Mouse (Mus musculus): Measurements from ENCODE around the gene AW822073. TPM values are rescaled to one million over a fixed set of nuclear protein-coding genes. Genes with fewer than 3 reads are reported as not detected.
"Not testable (repeated sequence)": the region's sequence is repeated elsewhere in the genome, so short reads cannot be mapped to it uniquely, and the experiment has no call there.

Gene AW822073
- polyA plus RNA-seq, 1 experiment from 2014 or later = not detected

GRCm38 (mm10) chr10:58223972-58224805 lies 541 bp downstream of the AW822073 start:
- not testable (repeated sequence) for H3K9ac ChIP-seq (ENCODE audit: low read depth, low read length); H3K27me3 ChIP-seq (replicated peaks; ENCODE audit: control insufficient read depth, insufficient read depth, low read length); H3K27ac ChIP-seq (ENCODE audit: low read length); H3K9me3 ChIP-seq (ENCODE audit: control insufficient read depth, low read length); ATAC-seq; H3K4me2 ChIP-seq (ENCODE audit: low read depth, low read length); H3K4me3 ChIP-seq (ENCODE audit: low read length); H3K36me3 ChIP-seq (ENCODE audit: control insufficient read depth, insufficient read depth, low read length); H3K4me1 ChIP-seq (ENCODE audit: control insufficient read depth, insufficient read depth, low read length)
- WGBS = 84% methylated on average over 29 of the region's 31 CpGs

GRCm38 (mm10) chr10:58223161-58223560 lies 1.6 kb downstream of the AW822073 start:
- not testable (repeated sequence) for H3K27ac ChIP-seq (ENCODE audit: low read length); ATAC-seq; H3K9ac ChIP-seq (ENCODE audit: low read depth, low read length)

DNA sequence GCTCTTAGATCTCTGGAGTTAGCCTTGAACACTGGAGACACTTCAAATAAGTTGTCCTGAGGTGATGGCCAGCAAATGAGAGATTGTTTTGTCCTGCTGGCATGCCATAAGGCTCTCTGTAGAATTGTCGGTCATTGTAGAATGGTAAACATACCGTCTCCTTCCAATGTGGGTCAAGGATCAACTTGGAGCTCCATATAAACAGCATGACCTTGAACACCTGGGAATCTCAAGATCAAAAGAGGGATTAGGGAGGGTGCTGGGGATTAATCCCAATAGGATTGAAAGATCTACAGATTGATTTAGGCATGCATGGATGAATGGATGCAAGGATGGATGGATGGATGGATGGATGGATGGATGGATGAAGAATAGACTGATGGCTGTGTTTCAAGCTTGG lies 3.2 kb downstream of the AW822073 start:
- H3K27ac ChIP-seq (ENCODE audit: low read length); H3K4me3 ChIP-seq (ENCODE audit: low read length); H3K27me3 ChIP-seq (replicated peaks; ENCODE audit: control insufficient read depth, insufficient read depth, low read length); H3K9me3 ChIP-seq (ENCODE audit: control insufficient read depth, low read length); H3K9ac ChIP-seq (ENCODE audit: low read depth, low read length); ATAC-seq; H3K4me1 ChIP-seq (ENCODE audit: control insufficient read depth, insufficient read depth, low read length); H3K4me2 ChIP-seq (ENCODE audit: low read depth, low read length); H3K36me3 ChIP-seq (ENCODE audit: control insufficient read depth, insufficient read depth, low read length): not testable (repeated sequence)
- WGBS = 87% methylated on average over 2 of the region's 2 CpGs

More at GRCm38 (mm10) chr10:58223161-58223560, 1.6 kb downstream of the AW822073 start:
- H3K4me1 ChIP-seq (ENCODE audit: control insufficient read depth, insufficient read depth, low read length); H3K9me3 ChIP-seq (ENCODE audit: control insufficient read depth, low read length); H3K4me3 ChIP-seq (ENCODE audit: low read length); H3K4me2 ChIP-seq (ENCODE audit: low read depth, low read length); H3K27me3 ChIP-seq (replicated peaks; ENCODE audit: control insufficient read depth, insufficient read depth, low read length); H3K36me3 ChIP-seq (ENCODE audit: control insufficient read depth, insufficient read depth, low read length): not testable (repeated sequence)
- WGBS = 86% methylated on average over 3 of the region's 6 CpGs

- WGBS = 84% methylated on average over 6 of the region's 6 CpGs
- H3K4me2 ChIP-seq (ENCODE audit: low read depth, low read length) = no peak overlapping the region
These were observed 4.0 kb downstream of the AW822073 start for GRCm38 (mm10) chr10:58220726-58221125.

GRCm38 (mm10) chr10:58217366-58217765 lies 7.4 kb downstream of the AW822073 start:
- H3K27me3 ChIP-seq (replicated peaks; ENCODE audit: control insufficient read depth, insufficient read depth, low read length) = no peaks in the 10 kb centered on the region
- no peak overlapping the region for H3K9ac ChIP-seq (ENCODE audit: low read depth, low read length)
- H3K4me2 ChIP-seq (ENCODE audit: low read depth, low read length) = no peak overlapping the region
- H3K9me3 ChIP-seq (ENCODE audit: control insufficient read depth, low read length) = no peaks in the 10 kb centered on the region
- no peak overlapping the region for H3K4me3 ChIP-seq (ENCODE audit: low read length)
- no peaks in the 10 kb centered on the region for H3K4me1 ChIP-seq (ENCODE audit: control insufficient read depth, insufficient read depth, low read length)
- no peaks in the 10 kb centered on the region for H3K36me3 ChIP-seq (ENCODE audit: control insufficient read depth, insufficient read depth, low read length)
- WGBS = 77% methylated on average over 3 of the region's 3 CpGs
- no peak for ATAC-seq
- H3K27ac ChIP-seq (ENCODE audit: low read length) = no peak overlapping the region

More at GRCm38 (mm10) chr10:58220726-58221125, 4.0 kb downstream of the AW822073 start:
- Histone ChIP-seq H3K4me1 (ENCODE audit: control insufficient read depth, insufficient read depth, low read length) (no peaks in the 10 kb centered on the region), H3K27me3 (replicated peaks; ENCODE audit: control insufficient read depth, insufficient read depth, low read length) (no peaks in the 10 kb centered on the region), H3K9ac (ENCODE audit: low read depth, low read length) (no peak overlapping the region), H3K36me3 (ENCODE audit: control insufficient read depth, insufficient read depth, low read length) (no peaks in the 10 kb centered on the region), H3K4me3 (ENCODE audit: low read length) (no peak overlapping the region), H3K27ac (ENCODE audit: low read length) (no peak overlapping the region), H3K9me3 (ENCODE audit: control insufficient read depth, low read length) (no peaks in the 10 kb centered on the region; the same call in 1 of the 2 replicates)
- ATAC-seq = no peak

DNA sequence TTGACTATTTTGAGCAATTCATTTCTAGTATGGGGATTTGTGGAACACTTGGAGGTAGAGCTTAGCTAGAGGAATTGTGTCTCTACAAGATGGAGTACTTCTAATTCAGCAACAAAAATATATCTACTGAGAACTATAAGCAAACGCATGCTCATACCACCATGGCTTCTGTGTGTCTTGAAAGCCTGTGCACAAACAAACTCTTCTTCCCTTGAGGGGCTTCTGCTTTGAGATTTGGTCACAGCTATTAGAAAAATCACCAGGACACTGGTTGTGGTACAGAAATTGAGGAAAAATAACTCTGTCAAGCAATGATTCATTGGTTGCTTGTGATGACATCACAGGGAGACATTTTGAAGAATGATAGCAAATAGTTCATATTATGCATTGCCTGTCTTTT lies 9.4 kb downstream of the AW822073 start:
- ATAC-seq = no peak
- H3K36me3 ChIP-seq (ENCODE audit: control insufficient read depth, insufficient read depth, low read length) = no peaks in the 10 kb centered on the region
- no peak overlapping the region for H3K9ac ChIP-seq (ENCODE audit: low read depth, low read length)
- H3K27ac ChIP-seq (ENCODE audit: low read length) = no peak overlapping the region
- no peaks in the 10 kb centered on the region for H3K4me1 ChIP-seq (ENCODE audit: control insufficient read depth, insufficient read depth, low read length)
- no peaks in the 10 kb centered on the region for H3K9me3 ChIP-seq (ENCODE audit: control insufficient read depth, low read length)
- 79% methylated on average over 1 of the region's 1 CpGs for WGBS
- no peak overlapping the region for H3K4me3 ChIP-seq (ENCODE audit: low read length)
- no peak overlapping the region for H3K4me2 ChIP-seq (ENCODE audit: low read depth, low read length)
- no peaks in the 10 kb centered on the region for H3K27me3 ChIP-seq (replicated peaks; ENCODE audit: control insufficient read depth, insufficient read depth, low read length)

GRCm38 (mm10) chr10:58214934-58215333 lies 9.8 kb downstream of the AW822073 start:
- H3K4me3 ChIP-seq (ENCODE audit: low read length) = no peak overlapping the region
- H3K9me3 ChIP-seq (ENCODE audit: control insufficient read depth, low read length) = no peaks in the 10 kb centered on the region
- no peak overlapping the region for H3K27ac ChIP-seq (ENCODE audit: low read length)
- 78% methylated on average over 5 of the region's 5 CpGs for WGBS
- no peaks in the 10 kb centered on the region for H3K27me3 ChIP-seq (replicated peaks; ENCODE audit: control insufficient read depth, insufficient read depth, low read length)
- H3K9ac ChIP-seq (ENCODE audit: low read depth, low read length) = no peak overlapping the region
- no peaks in the 10 kb centered on the region for H3K36me3 ChIP-seq (ENCODE audit: control insufficient read depth, insufficient read depth, low read length)
- H3K4me1 ChIP-seq (ENCODE audit: control insufficient read depth, insufficient read depth, low read length) = no peaks in the 10 kb centered on the region
- H3K4me2 ChIP-seq (ENCODE audit: low read depth, low read length) = no peak overlapping the region
- ATAC-seq = no peak

- H3K27ac ChIP-seq (ENCODE audit: low read length) = no peak overlapping the region
- H3K9me3 ChIP-seq (ENCODE audit: control insufficient read depth, low read length) = no peaks in the 10 kb centered on the region
- no peaks in the 10 kb centered on the region for H3K27me3 ChIP-seq (replicated peaks; ENCODE audit: control insufficient read depth, insufficient read depth, low read length)
- H3K4me3 ChIP-seq (ENCODE audit: low read length) = no peak overlapping the region
- H3K9ac ChIP-seq (ENCODE audit: low read depth, low read length) = no peak overlapping the region
- H3K4me1 ChIP-seq (ENCODE audit: control insufficient read depth, insufficient read depth, low read length) = no peaks in the 10 kb centered on the region
- no peaks in the 10 kb centered on the region for H3K36me3 ChIP-seq (ENCODE audit: control insufficient read depth, insufficient read depth, low read length)
- ATAC-seq = no peak
- H3K4me2 ChIP-seq (ENCODE audit: low read depth, low read length) = no peak overlapping the region
These were observed 10.2 kb downstream of the AW822073 start for GRCm38 (mm10) chr10:58214497-58214896.

GRCm38 (mm10) chr10:58212230-58212629 lies 12.5 kb downstream of the AW822073 start:
- WGBS = 81% methylated on average over 7 of the region's 7 CpGs
- no peak overlapping the region for H3K9ac ChIP-seq (ENCODE audit: low read depth, low read length)

GRCm38 (mm10) chr10:58211213-58211612 lies 13.5 kb downstream of the AW822073 start:
- Histone ChIP-seq H3K27ac (ENCODE audit: low read length) (no peak overlapping the region), H3K4me3 (ENCODE audit: low read length) (no peak overlapping the region), H3K36me3 (ENCODE audit: control insufficient read depth, insufficient read depth, low read length) (no peaks in the 10 kb centered on the region), H3K27me3 (replicated peaks; ENCODE audit: control insufficient read depth, insufficient read depth, low read length) (no peaks in the 10 kb centered on the region), H3K9ac (ENCODE audit: low read depth, low read length) (no peak overlapping the region), H3K4me1 (ENCODE audit: control insufficient read depth, insufficient read depth, low read length) (no peaks in the 10 kb centered on the region), H3K9me3 (ENCODE audit: control insufficient read depth, low read length) (no peaks in the 10 kb centered on the region), H3K4me2 (ENCODE audit: low read depth, low read length) (no peak overlapping the region)
- 92% methylated on average over 2 of the region's 2 CpGs for WGBS
- no peak for ATAC-seq

More at GRCm38 (mm10) chr10:58212230-58212629, 12.5 kb downstream of the AW822073 start:
- Histone ChIP-seq H3K4me3 (ENCODE audit: low read length) (no peak overlapping the region), H3K4me1 (ENCODE audit: control insufficient read depth, insufficient read depth, low read length) (no peaks in the 10 kb centered on the region), H3K27ac (ENCODE audit: low read length) (no peak overlapping the region), H3K4me2 (ENCODE audit: low read depth, low read length) (no peak overlapping the region), H3K36me3 (ENCODE audit: control insufficient read depth, insufficient read depth, low read length) (no peaks in the 10 kb centered on the region), H3K9me3 (ENCODE audit: control insufficient read depth, low read length) (no peaks in the 10 kb centered on the region), H3K27me3 (replicated peaks; ENCODE audit: control insufficient read depth, insufficient read depth, low read length) (no peaks in the 10 kb centered on the region)
- ATAC-seq = no peak

Data from intestine, embryonic 16.5 days (tissue).